Mouse (Mus musculus) liver, adult 2 months (tissue): ENCODE measurements around the gene Ccna1.

Experiments
- CTCF ChIP-seq: fragments of 200-500 bp; IDR thresholded peaks from 2 replicates; pipeline ENCODE4 v1.5.1; 2011; ENCODE audit warnings: low read depth, low read length, control low read depth
- POLR2A ChIP-seq: fragments of 200-500 bp; IDR thresholded peaks from 2 replicates; pipeline ENCODE4 v1.6.1; 2011; ENCODE audit warnings: low read length, control low read depth; ENCODE audit not compliant: insufficient read depth; ENCODE audit errors: extremely low read depth

GRCm38 (mm10) chr3:55044601-55045370 is 10.5 kb downstream of the Ccna1 start:
- TF ChIP-seq CTCF (no peak), POLR2A (no peak)
